In genomic region chr3:66985539-66986286, GRCm38 (mm10) we compare ENCODE assay signal across 8 mouse cellular contexts. TPM values are rescaled to one million over a fixed set of nuclear protein-coding genes. Genes with fewer than 3 reads are reported as not detected.
DNase-seq lines count a peak whose midpoint lies in the region; ATAC-seq and TF ChIP-seq lines count a peak whose summit lies in the region.

No protein-coding gene starts in this region.

- H3K27me3 ChIP-seq in kidney, embryonic 14.5 days (ENCODE audit: control insufficient read depth, insufficient read depth, low read length): peaks cover 32% of the 10 kb centered on the region
- peaks cover 21% of the 10 kb centered on the region for H3K27me3 ChIP-seq in limb, embryonic 14.5 days (ENCODE audit: control insufficient read depth, insufficient read depth, low read length)
- H3K27me3 ChIP-seq in midbrain, embryonic 16.5 days (ENCODE audit: control insufficient read depth, insufficient read depth, low read depth, low read length): no peaks in the 10 kb centered on the region

- peak; percentile 78 to 80 for DNase-seq in B cell, adult 2 months
- peak; percentile 52 to 74 for DNase-seq in heart, adult 9 months (ENCODE audit: low spot score in 2 of 2)
- DNase-seq in limb, embryonic 14.5 days (ENCODE audit: low spot score): peak; percentile 94
- DNase-seq in spleen, postnatal 36 days (ENCODE audit: low spot score in 2 of 2): peak; percentile 61 to 67

- H3K9ac ChIP-seq in kidney, embryonic 14.5 days (ENCODE audit: low read depth, low read length): peak overlapping the region; percentile 70
- peak overlapping the region; percentile 83 for H3K9ac ChIP-seq in limb, embryonic 14.5 days (ENCODE audit: low read depth, low read length, severe bottlenecking)
- peak overlapping the region; percentile 77 for H3K9ac ChIP-seq in midbrain, embryonic 16.5 days (ENCODE audit: low read depth, low read length)

- H3K27ac ChIP-seq in bone marrow, adult 2 months (ENCODE audit: control insufficient read depth, insufficient read depth, low read depth, low read length, poor library complexity): peak overlapping the region; percentile 51; the same call in 1 of the 2 replicates
- H3K27ac ChIP-seq in embryonic fibroblast, embryonic 13.5 days (ENCODE audit: insufficient read depth, low read length): no peak overlapping the region
- H3K27ac ChIP-seq in kidney, embryonic 14.5 days (ENCODE audit: low read depth, low read length): no peak overlapping the region
- peak overlapping the region; percentile 74 for H3K27ac ChIP-seq in limb, embryonic 14.5 days (replicated peaks; ENCODE audit: low read depth, low read length)
- peak overlapping the region; percentile 75 for H3K27ac ChIP-seq in midbrain, embryonic 16.5 days (ENCODE audit: low read length)

- no peaks in the 10 kb centered on the region for H3K36me3 ChIP-seq in kidney, embryonic 14.5 days (ENCODE audit: control insufficient read depth, insufficient read depth, low read length)
- no peaks in the 10 kb centered on the region for H3K36me3 ChIP-seq in limb, embryonic 14.5 days (ENCODE audit: control insufficient read depth, insufficient read depth, low read length)
- H3K36me3 ChIP-seq in midbrain, embryonic 16.5 days (ENCODE audit: control insufficient read depth, insufficient read depth, low read length): no peaks in the 10 kb centered on the region

- H3K9me3 ChIP-seq in kidney, embryonic 14.5 days (ENCODE audit: control insufficient read depth, low read length): no peaks in the 10 kb centered on the region
- H3K9me3 ChIP-seq in limb, embryonic 14.5 days (ENCODE audit: control insufficient read depth, low read length): no peaks in the 10 kb centered on the region
- H3K9me3 ChIP-seq in midbrain, embryonic 16.5 days (replicated peaks; ENCODE audit: control insufficient read depth, low read length, poor library complexity, severe bottlenecking): no peaks in the 10 kb centered on the region

- H3K4me1 ChIP-seq in bone marrow, adult 2 months (ENCODE audit: control insufficient read depth, insufficient read depth, low read length): no peaks in the 10 kb centered on the region; the same call in 1 of the 2 replicates
- H3K4me1 ChIP-seq in embryonic fibroblast, embryonic 13.5 days (ENCODE audit: control insufficient read depth, insufficient read depth, low read length): no peaks in the 10 kb centered on the region
- peaks cover 10% of the 10 kb centered on the region; the same call in 1 of the 2 replicates for H3K4me1 ChIP-seq in kidney, embryonic 14.5 days (ENCODE audit: control insufficient read depth, insufficient read depth, low read length)
- peaks cover 7% of the 10 kb centered on the region; the same call in 1 of the 2 replicates for H3K4me1 ChIP-seq in limb, embryonic 14.5 days (ENCODE audit: control insufficient read depth, insufficient read depth, low read length)
- H3K4me1 ChIP-seq in midbrain, embryonic 16.5 days (ENCODE audit: control insufficient read depth, insufficient read depth, low read length): peaks cover 18% of the 10 kb centered on the region

- ATAC-seq in kidney, embryonic 14.5 days (ENCODE audit: low FRiP score, low TSS enrichment): peak; percentile 95
- ATAC-seq in limb, embryonic 14.5 days (ENCODE audit: low FRiP score, low read depth): peak; percentile 89
- peak; percentile 94 for ATAC-seq in midbrain, embryonic 16.5 days

- peak overlapping the region; percentile 51 for H3K4me2 ChIP-seq in kidney, embryonic 14.5 days (replicated peaks; ENCODE audit: low read depth, low read length)
- H3K4me2 ChIP-seq in limb, embryonic 14.5 days (replicated peaks; ENCODE audit: low read depth, low read length, severe bottlenecking): peak overlapping the region; percentile 71
- H3K4me2 ChIP-seq in midbrain, embryonic 16.5 days (ENCODE audit: low read length): peak overlapping the region; percentile 81

- no peak for TF ChIP-seq CTCF in bone marrow, adult 2 months (IDR thresholded peaks at IDR 0.05; ENCODE audit: control insufficient read depth, insufficient read depth, low read length)
- TF ChIP-seq CTCF in embryonic fibroblast, embryonic 13.5 days (IDR thresholded peaks at IDR 0.05; ENCODE audit: borderline replicate concordance, insufficient read depth, low read length): no peak

- peak; percentile 42; the same call in 1 of the 2 replicates for TF ChIP-seq POLR2A in bone marrow, adult 2 months (IDR thresholded peaks at IDR 0.05; ENCODE audit: borderline replicate concordance, control insufficient read depth, low read depth, low read length)
- 0 out of 2 replicates have a peak, but pooled peaks have one; percentile 44 for TF ChIP-seq POLR2A in embryonic fibroblast, embryonic 13.5 days (IDR thresholded peaks at IDR 0.05; ENCODE audit: low read depth, low read length)
- 0 out of 2 replicates have a peak, but pooled peaks have one; percentile 7 for TF ChIP-seq POLR2A in limb, embryonic 14.5 days (IDR thresholded peaks at IDR 0.05; ENCODE audit: borderline replicate concordance, extremely low read depth, insufficient read depth, insufficient read length)

- WGBS in bone marrow, adult 2 months: under 1% methylated on average over 60 of the region's 60 CpGs
- WGBS in kidney, embryonic 14.5 days: under 1% methylated on average over 60 of the region's 60 CpGs
- WGBS in limb, embryonic 14.5 days: under 1% methylated on average over 53 of the region's 60 CpGs
- WGBS in midbrain, embryonic 16.5 days: under 1% methylated on average over 52 of the region's 60 CpGs

- H3K4me3 ChIP-seq in bone marrow, adult 2 months (replicated peaks; ENCODE audit: control insufficient read depth, low read depth, low read length): peak overlapping the region; percentile 94
- H3K4me3 ChIP-seq in embryonic fibroblast, embryonic 13.5 days (ENCODE audit: insufficient read depth, low read length): peak overlapping the region; percentile 93
- H3K4me3 ChIP-seq in kidney, embryonic 14.5 days (ENCODE audit: low read length): peak overlapping the region; percentile 75
- H3K4me3 ChIP-seq in limb, embryonic 14.5 days (replicated peaks; ENCODE audit: low read length): peak overlapping the region; percentile 75
- peak overlapping the region; percentile 85 for H3K4me3 ChIP-seq in midbrain, embryonic 16.5 days (ENCODE audit: low read depth, low read length)

RNA-seq across cellular contexts. Expression of gene Shox2, which starts 4.1 kb away (rescaled TPM):
- polyA plus RNA-seq in bone marrow, adult 2 months (2011; ENCODE audit: insufficient read depth, insufficient read length, low replicate concordance, missing spikeins): 2.7 and 3.0 TPM in 2 replicates
- 22.3 and 46.0 TPM in 2 replicates for polyA plus RNA-seq in embryonic fibroblast, embryonic 13.5 days (2011; ENCODE audit: insufficient read length, low read depth, missing spikeins)
- 0.16 TPM in 1 of 2 replicates, not detected in the other for polyA plus RNA-seq in kidney, embryonic 14.5 days (2014; fragmentation: Nextera tagmentation; extraction: Ambion mirVana)
- polyA plus RNA-seq in limb, embryonic 14.5 days (2012; rRNA removed): 58.8 and 83.5 TPM in 2 replicates
- polyA plus RNA-seq in limb, embryonic 14.5 days (2014; fragmentation: Nextera tagmentation; extraction: Ambion mirVana): 36.5 and 41.5 TPM in 2 replicates
- 50.4 and 55.3 TPM in 2 replicates for polyA plus RNA-seq in midbrain, embryonic 16.5 days (2015; fragmentation: Nextera tagmentation; extraction: Ambion mirVana)

RNA-seq across cellular contexts. Expression of gene Rsrc1, which starts 4.5 kb away (rescaled TPM):
- 15.5 and 19.6 TPM in 2 replicates for polyA plus RNA-seq in bone marrow, adult 2 months (2011; ENCODE audit: insufficient read depth, insufficient read length, low replicate concordance, missing spikeins)
- 36.5 and 44.9 TPM in 2 replicates for polyA plus RNA-seq in embryonic fibroblast, embryonic 13.5 days (2011; ENCODE audit: insufficient read length, low read depth, missing spikeins)
- 38.5 and 43.8 TPM in 2 replicates for polyA plus RNA-seq in kidney, embryonic 14.5 days (2014; fragmentation: Nextera tagmentation; extraction: Ambion mirVana)
- polyA plus RNA-seq in limb, embryonic 14.5 days (2012; rRNA removed): 17.1 and 22.9 TPM in 2 replicates
- 41.8 and 41.9 TPM in 2 replicates for polyA plus RNA-seq in limb, embryonic 14.5 days (2014; fragmentation: Nextera tagmentation; extraction: Ambion mirVana)
- 42.4 and 44.3 TPM in 2 replicates for polyA plus RNA-seq in midbrain, embryonic 16.5 days (2015; fragmentation: Nextera tagmentation; extraction: Ambion mirVana)

Comparison
In these comparisons a context has a peak if more than half of its experiments do, and no peak if none do; other contexts are left out.
1. H3K27ac ChIP-seq: peak in bone marrow, adult 2 months (single experiment), limb, embryonic 14.5 days (single experiment) and midbrain, embryonic 16.5 days (single experiment); none in embryonic fibroblast, embryonic 13.5 days (single experiment) and kidney, embryonic 14.5 days (single experiment).
2. Peak in every context shown above with its lines, with median percentiles within 50 percentile points of each other: DNase-seq, H3K4me3 ChIP-seq, POLR2A ChIP-seq, ATAC-seq, H3K4me2 ChIP-seq and H3K9ac ChIP-seq.